Mouse (Mus musculus) myocyte (in vitro differentiated cells): ENCODE measurements at regions not wholly inside any gene's neighbourhood (a gene's known extent, or its start where the extent isn't known, plus 50 kb on each side); places are given as distances from the start of the nearest gene placed in this dataset.

Source experiments
- CEBPB ChIP-seq: IDR thresholded peaks from 2 replicates; pipeline ENCODE4 v1.6.1; 2011; ENCODE audit warnings: mild to moderate bottlenecking, moderate library complexity; ENCODE audit not compliant: poor library complexity, insufficient read depth, severe bottlenecking
- MYOD1 ChIP-seq, 3 experiments: IDR thresholded peaks; one replicate each; pipeline ENCODE4 v1.6.1; 2011; ENCODE audit warnings: control low read depth in 2 of 3, low read depth in 2 of 3, mild to moderate bottlenecking in 2 of 3, moderate library complexity in 1 of 3; ENCODE audit not compliant: insufficient read length in 2 of 3, control insufficient read depth in 1 of 3
- POLR2A ChIP-seq: IDR thresholded peaks from one replicate; pipeline ENCODE4 v1.6.1; 2011; ENCODE audit warnings: low read depth, mild to moderate bottlenecking, control low read depth, moderate library complexity; ENCODE audit not compliant: insufficient read length
- POLR2AphosphoS2 ChIP-seq: IDR thresholded peaks from one replicate; pipeline ENCODE4 v1.6.1; 2011; ENCODE audit warnings: low read depth, control low read depth; ENCODE audit not compliant: insufficient read length
- SRF ChIP-seq: IDR thresholded peaks from one replicate; pipeline ENCODE4 v1.6.1; 2011; ENCODE audit warnings: low read depth; ENCODE audit not compliant: control insufficient read depth, insufficient read length
- TCF12 ChIP-seq: IDR thresholded peaks from one replicate; pipeline ENCODE4 v1.6.1; 2011; ENCODE audit warnings: mild to moderate bottlenecking, control low read depth; ENCODE audit not compliant: poor library complexity, insufficient read depth, severe bottlenecking

- TF ChIP-seq POLR2A: no peak
- TF ChIP-seq POLR2AphosphoS2: no peak
- TF ChIP-seq SRF: no peak
- TF ChIP-seq MYOD1 (IDR thresholded peaks at IDR 0.05; ENCODE audit: control insufficient read depth in 1 of 3, insufficient read length in 2 of 3, low read depth in 2 of 3): no peak
- no peak for TF ChIP-seq CEBPB
- TF ChIP-seq TCF12: no peak
Observed at GRCm38 (mm10) chr16:77704726-77705125, 102.8 kb upstream of the Gm11146 start.
